Mouse (Mus musculus): Measurements from ENCODE around the gene Tmeff2. TPM values are rescaled to one million over a fixed set of nuclear protein-coding genes. Genes with fewer than 3 reads are reported as not detected.
"Not testable (repeated sequence)": the region's sequence is repeated elsewhere in the genome, so short reads cannot be mapped to it uniquely, and the experiment has no call there.

Gene Tmeff2
- under 1 TPM; 0.36 to 0.41 TPM for total RNA-seq (2021)

DNA sequence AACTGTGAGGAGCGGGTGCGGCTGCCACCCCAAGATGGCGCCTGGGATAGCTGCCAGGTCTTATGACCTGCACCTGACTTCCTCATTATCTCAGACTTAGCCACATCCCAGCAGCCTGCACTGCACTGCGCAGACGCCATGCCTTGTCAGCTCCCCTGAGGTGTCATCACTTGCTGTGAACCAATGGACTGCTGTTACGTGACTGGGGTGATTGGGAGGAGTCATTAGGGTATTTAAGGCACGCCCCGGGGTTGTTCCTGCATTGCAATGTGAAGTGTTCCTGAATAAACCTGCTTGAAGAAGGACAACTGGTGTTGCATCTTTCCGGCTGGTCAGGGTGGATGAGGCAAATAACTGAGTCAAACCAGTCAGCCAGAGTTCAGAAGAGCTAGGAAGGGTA lies at the start of gene Tmeff2:
Gene Tmeff2, plus strand, starts transcription at position 262 of the 400 bp plus-strand sequence.
- not testable (repeated sequence) for DNase-seq

DNA sequence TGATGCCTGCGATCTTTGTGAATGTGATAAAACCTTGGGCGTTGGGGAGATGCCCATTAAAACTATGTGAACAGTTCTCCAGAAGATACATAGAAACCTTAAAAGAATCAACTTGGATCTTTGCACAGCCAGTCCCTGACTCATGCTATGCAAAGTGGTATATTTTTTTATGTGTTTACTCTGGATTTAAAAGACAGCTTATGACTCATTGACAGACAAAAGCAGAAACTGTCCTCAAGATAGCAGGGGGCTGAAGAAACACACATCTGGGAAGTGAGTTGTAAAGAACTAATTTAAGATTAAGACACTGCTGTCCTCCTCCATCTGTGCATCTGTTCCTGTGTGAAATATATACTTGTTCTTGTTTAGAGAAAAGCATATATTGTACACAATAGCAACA lies 38.9 kb upstream of the Tmeff2 start:
- DNase-seq = no peak

DNA sequence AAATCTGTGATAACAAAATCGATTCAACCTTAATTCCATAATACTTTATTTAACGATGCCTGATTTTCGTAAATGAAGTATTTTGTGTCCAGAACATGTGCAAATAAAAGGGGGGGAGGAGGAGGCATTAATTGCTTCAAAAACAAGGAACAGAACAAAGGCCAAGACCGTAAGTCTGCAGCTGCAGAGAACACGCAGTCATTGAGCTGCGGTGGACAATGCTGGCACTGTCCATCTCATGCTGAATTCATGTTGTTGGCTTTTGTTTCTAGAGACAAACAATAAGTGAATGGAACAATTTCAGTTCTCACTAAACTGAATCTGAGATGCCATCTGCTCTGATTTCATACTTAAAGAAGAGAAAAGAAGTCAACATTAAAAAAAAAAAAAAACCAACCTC lies 2.8 kb upstream of the Tmeff2 start:
- no peak for DNase-seq

DNA sequence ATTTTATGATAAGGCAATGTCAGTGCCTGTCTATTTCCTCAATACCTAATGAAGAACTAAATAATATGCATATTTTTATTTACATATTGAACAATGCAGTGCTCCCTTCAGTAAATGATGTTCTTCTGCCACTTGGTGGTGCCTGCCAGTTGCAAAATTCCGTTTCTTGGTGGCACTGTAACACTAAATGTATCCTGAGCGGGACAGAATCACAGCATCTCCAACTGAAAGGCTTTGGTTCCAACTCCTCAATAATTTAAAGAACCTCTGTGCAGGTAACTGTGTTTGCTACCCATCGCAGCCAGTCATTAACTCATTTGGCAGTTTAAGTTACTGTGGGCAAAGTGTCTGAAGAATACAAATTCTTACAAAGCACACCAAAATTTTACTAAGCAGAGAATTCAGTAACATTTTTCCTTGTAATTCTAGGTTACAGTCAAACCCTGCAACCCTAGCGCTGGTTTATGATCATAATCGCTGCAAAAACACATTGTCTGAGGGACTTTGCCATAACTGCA lies 24.4 kb downstream of the Tmeff2 start:
- DNase-seq = no peak

DNA sequence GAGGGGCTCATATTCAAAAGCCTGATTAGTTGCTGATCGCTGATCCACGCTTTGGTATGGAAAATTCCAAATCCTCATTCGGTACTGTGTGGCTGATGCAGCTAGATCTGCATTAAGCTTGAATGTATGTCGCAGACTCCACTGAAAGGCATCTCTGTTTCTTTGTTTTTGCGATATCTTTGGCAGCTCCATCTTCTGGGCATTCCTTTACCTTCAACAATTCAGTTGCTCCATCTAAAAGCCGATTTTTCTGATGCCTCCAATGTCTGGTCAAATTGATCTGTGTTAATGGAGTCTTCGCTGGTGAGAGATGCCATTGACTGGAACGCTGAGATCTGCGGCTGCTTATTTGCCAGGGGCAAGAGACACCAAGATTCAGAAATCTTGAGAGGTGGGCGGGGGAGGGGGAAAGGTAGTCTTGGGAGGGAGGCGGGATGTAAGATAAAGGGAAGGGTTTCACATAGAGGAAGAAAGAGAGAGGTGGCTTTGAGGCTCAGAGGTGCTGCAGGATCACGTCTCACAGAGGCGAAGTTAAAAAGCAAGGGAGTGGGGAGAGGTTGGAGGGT lies 25.0 kb downstream of the Tmeff2 start:
- DNase-seq = no peak

DNA sequence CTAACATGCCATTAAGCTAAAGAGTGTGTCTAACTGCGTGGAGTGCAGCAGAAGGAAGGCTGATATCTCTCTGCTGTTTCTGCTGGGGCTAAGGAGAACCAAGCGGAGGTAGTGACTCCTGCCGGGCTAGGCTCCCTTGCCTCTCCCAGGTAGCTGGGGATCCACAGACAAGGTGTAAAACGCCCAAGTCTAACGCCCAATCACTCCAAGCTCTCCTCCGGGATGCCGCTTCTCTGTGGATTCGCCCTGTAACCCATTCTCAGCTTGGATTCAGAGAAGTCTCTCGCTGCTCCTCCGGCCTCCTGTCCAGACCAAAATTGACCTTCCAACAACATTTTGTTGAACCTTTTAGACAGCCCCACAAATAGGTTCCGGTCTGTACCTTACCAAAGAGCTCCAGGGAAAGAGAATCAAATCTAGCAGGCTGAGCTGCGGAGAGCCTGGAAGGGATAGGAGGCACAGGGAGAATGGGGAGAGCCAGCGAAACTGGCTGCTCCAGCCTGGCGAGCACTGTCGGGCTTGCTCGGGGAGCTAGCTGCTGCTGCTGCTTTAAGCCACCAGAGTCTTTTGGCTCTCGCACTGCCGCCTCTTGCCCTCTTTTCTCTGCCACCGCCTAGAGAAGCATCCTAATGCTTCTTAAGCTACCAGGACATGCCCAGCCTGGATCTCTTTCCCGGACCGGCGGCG lies 26.1 kb downstream of the Tmeff2 start:
- DNase-seq = peak; percentile 17

DNA sequence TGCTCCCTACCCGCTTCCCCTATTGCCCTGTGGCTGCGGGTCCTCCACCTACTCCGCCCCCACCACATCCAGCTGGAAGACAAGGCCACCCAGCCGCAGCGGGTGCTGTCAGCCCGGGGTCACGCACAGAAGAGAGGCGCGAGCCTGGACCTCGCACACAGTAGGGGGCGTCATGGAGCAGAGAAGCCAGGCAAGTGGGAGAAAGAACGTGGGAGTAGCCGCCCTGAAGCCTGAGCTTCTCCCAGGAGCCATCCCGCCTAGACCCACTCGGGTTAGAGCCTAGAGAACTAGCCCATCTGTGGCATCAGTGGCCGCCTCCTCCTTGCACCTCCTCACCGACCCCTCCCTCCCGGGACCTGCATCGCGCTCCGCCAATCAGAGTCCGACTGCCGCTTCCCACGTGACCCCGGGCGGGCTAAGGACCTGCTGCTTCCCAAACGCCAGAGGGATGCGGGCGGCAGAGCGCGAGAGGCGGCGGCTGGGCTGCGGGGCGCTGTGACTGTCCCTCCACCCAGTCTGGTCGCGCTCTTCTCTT lies 26.7 kb downstream of the Tmeff2 start:
- DNase-seq = peak; percentile 82

DNA sequence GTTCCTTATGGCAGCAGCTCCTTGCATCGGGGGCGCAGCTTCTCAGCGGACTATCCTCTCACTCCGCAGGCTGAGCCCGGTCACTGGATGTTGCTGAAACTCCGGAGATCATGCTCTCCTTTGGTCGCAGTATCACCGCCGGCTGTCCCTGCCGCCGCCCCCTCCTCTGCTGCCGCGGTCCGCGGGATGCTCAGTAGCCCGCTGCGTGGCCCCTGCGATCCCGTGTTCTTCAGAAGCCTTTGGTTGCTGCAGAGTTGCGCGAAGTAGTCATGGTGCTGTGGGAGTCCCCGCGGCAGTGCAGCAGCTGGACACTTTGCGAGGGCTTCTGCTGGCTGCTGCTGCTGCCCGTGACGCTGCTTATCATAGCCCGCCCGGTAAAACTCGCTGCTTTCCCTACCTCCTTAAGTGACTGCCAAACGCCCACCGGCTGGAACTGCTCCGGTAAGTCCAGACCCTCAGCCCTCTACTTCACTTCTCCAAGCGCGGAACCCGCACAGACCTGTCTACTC lies 27.3 kb downstream of the Tmeff2 start:
- no peak for DNase-seq

DNA sequence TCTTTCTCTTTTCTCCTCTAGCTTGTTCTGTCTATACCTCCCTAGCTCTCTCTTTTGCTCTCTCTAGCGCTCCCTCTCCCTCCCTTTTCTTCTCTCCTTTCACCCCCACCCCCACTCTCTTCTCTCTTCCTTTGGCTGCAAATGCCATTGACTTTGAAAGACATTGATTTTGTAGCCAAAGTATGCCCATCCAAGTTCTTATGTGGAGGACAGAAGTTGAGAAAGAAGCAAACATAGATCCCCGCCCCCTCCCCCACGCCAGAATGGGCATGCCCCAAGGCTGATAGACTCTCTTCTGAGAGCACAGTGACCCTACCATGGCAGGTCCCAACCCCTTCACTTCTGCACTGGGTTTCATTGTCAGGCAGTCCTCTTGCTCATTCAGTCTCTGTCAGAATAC lies 28.3 kb downstream of the Tmeff2 start:
- no peak for DNase-seq

DNA sequence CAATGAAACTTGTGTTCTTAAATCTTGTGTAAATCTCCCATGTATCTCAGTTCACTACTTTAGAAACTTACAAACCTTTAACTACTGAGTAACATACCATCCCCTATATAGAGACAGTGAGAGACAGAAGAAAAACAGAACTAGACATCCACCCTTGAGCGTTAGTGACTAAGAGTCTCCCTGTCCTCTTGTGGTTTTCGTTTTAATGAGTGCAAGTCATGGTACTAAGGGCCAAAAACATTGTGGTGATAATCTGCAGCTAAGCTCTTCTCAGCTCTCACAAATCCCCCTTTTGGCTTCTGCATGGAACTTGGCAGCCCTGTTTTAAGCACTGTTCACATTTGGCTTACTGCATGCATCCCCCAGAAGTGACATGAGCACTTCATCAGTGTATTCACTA lies 34.6 kb downstream of the Tmeff2 start:
- DNase-seq = no peak

DNA sequence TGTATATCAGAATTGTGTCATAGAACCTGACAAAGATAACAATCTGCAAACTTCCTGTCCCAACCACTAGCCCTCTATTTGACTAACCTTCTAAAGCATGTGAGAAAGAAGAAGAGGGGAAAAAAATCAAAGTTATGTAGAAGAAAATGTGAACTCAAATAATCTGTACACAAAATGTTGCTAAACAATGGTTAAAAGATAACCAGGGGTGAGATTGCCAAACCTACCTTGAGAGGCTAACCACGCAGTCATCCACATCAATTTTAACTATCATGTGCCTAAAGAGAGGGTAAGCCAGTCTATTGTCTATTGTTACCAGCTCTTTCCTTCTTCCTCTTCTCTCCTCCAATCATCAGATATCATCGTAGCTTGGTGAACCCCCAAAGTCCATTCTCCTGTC lies 35.0 kb downstream of the Tmeff2 start:
- no peak for DNase-seq

DNA sequence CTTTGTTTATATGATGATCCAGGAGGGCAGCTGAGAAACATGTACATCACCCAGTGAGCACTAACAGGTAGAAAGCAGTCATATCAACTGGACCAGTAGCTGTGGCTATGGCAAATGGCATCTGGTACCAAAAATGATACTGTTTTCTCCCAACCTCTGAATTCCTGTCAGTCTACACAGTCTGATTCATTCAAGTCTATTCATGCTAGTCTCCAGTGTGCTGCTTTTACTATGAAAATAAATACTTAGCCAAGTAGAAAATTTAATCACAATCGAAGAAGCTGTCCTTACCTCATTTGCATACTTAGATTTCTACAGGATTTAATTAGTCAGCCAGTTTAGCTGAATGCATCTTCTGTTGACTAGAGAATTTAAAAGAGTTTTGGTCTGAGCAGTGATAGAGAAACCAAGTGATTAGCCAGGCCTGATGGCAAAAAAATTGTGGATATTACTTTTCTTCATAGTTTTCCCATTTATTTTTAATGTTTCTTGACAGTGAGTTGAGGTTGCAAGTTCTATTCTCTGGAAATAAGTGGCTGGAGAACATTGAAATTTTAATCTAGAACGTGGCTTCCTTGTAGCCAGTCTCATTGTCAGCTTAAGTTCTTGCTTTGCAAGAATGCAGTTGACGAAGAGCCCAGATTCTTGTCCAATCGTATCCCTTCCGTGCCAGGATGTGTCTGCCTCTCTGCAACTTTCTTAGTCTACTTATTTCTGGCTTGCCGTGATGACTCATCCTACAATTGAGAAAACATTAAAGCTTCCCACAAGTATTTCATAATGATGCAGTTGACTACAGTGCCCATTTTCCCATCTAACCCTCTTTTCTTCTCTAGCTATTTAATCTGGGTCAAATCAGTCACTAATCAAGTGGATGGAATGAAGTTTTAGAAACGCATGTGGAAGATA lies 39.9 kb downstream of the Tmeff2 start:
- DNase-seq = no peak

DNA sequence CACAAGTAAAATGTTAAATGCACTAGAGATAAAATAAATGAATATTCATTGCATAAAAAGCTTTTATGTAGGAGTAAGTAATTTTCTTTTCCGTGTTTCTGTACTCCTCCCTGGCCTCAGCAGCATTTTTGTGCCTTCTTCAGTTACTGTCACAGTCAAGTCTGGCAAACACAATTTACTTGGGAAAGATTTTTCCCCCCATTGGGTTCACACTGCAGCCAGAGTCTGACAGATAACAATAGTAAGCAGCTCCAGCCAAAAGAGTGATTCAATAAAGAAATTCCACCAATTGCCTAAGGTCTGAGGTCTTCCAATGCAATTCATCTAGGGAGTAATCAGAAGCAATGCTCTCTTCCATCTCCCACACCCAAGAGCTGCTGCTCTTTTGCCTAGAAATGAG lies 48.1 kb downstream of the Tmeff2 start:
- DNase-seq = no peak

DNA sequence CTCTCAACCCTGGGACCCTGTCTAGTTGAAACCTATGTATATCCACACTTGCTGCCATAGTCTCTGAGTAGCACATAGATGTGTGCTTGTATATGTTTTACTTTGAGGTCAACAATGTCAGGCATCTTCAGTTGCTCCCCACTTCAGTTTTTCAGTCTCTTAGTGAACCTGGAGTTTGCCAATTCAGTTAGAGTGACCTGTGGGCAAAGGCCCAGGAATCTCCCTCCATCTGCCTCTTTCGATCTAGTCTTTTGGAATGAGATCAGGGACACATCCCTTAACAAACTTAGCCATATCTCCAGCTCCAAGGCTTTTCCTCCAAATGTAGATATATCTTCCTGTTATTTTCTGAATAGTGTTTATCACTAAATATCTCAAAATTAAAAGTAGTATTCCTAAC lies 58.4 kb downstream of the Tmeff2 start:
- no peak for DNase-seq

DNA sequence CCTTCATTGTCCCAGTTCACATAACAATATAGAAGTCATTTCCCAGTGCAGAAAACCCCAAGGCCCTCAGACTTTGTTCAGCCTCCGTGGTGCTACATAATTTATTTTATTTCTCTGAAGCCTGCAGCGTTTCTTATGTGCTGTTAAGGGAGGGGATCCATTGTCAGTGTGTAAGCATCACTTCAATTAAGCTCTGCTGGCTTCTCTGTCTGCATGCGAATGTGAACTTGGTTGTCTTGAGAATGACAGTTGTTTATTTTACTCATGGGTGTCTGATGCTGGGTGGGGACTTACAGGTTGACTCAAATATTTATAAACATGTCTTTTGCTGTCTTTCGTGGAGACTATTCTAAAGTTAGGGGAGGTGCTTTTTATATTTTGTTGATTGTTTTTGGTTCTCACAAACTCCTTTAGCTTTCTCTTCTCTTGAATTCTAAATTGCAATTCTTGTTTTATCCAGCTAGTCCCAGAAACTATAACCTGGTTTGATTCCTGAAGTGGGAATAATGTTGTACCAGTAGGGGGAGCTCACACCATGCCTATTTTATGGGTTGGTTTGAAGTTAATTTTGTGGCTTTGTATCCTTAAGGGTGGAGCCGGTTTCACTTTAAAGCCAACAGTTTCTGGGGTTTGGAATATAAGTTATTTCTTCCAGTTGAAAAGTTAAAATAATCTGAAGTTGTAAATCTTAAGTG lies 61.7 kb downstream of the Tmeff2 start:
- DNase-seq = peak; percentile 72

DNA sequence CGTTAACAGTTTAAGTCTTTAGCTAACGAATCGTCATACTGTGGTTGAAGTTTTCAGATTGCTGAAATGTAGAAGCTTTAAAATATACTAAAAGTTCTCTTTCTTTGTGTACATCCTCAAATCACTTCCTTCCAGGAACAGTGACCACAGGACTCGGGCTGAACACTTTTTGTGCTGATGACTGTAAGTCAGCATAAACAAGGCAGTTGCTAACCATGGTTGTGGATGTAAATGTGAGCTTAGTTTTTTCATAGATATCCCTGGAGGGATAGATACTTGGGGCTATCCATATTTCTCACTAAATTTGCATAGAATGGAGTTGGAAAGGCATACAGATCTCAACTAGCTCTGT lies 62.2 kb downstream of the Tmeff2 start:
- peak; percentile 4 for DNase-seq

DNA sequence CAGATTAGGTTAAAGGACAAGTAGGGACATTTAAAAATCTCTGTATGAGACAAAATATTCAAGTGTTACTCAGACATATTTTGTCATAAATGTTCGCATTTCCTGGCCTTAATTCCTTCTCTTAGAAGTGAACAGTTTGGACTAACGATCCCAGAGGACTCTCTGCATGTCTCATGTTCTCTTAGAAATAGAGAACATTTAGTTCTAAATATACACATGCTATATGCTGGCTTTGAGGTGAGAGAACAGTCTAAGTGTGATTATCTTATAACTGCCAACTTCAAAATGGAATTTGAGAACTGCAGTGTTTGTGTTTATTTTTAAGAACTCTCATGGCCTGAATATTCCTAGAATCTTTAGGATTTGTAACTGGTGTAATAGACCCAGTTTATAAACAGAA lies 69.2 kb downstream of the Tmeff2 start:
- DNase-seq = no peak

DNA sequence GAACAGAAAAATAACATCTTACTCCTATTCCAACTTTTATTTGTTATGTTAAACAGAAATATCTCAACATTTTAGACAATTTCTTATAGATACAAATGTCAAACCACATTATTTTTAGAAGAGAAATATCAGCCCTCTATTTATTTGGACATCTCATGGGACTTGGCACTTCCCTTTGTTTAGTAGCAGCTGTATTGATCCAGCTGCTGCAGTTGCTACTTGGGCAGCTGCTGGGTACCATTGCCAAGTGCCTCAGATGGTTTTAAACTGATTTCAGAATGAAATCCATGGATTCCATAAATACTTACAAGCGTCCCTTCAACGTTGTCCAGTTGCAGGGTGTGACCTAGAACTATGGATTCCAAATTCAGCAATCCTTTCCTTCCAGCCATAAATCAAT lies 70.4 kb downstream of the Tmeff2 start:
- DNase-seq = no peak

DNA sequence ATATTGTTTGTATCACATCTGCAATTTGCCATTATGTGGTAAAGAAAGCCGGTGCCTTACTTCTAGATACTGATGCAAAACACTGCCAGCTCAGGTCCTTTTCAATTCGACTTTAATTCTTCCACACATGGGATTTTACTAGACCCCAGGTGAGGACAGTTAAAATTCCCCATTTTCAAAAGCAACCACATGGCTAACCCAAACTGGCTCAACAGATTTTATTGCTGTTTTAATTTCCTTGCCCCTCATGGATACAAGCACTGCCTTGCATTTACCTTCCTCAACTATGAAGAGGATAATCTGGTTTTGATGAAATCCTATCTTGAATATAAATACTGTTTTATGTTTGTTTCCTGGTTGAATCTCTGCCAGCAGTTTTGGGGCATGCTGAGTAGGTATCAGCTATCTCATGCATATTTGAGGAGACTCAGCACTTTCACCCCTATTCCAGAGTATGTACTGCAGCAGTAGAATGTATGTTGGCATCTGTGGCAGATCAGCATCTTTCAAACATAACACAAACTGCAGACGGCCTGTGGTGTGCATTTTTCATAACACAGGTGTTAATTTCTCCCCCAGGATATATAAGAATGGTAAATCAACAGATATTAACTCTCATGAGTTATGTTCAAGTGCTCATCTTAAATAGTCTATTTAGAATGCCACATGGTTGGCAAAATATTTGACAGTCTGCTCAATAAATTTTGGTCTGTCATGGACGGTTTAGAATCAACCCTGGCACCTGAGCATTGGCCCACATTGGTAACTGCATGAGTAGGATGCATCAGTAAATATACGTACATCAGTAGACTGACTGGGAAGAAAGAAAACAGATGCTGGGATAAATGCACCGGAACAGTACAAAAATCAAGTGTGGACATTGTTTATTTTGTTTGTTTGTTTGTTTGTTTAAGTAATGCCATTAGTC lies 72.3 kb downstream of the Tmeff2 start:
- DNase-seq = no peak

DNA sequence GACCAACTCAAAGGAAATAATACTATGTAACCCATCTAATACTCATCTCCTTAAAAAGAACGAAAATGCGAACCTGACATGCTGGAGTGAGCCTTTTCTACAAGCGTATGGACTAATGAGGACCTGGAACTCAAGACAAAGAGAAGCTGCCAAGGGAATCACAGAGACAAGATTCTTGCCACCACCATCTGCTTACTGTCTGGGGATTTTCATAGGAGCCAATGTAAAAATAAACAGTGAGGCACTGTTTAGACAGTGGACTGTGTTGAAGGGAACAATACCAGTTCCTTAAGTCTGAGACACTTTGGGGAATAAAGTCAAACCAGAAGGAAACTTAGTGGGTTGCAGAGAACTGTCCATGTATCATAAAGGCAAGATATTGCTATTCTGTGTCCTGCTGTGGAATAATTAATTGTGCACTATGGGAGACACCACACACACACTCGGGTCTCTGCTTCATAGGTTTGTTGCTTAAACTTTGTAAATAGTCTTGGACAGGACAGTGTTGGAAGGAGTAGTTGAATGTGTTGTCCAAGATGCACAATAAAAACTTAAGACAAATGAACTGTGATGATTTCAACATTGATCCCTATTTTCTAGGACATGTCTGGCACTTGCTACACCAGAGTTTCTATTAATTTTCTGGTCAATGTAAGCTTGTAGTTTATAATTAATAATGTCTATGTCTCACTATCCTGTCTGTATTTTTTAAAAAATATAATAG lies 79.1 kb downstream of the Tmeff2 start:
- no peak for DNase-seq

DNA sequence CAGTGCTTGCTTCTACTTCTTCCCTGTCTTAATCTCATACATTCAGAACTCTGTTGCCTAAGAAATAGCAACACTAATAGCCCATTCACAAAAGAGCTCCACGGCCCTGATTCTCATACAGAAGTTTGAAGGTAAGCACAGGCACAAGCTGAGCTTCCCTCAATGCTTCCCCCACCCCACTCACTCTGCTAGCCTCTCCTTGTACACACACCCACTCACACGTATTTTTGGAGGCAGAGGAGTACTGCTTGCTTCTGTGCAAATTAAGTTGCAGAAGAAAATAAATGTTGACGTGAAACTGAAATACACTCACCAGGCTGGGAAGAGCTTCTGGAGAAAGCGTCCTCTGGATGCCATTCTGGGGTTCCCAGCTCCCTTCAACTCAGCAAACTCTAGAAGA lies 80.1 kb downstream of the Tmeff2 start:
- DNase-seq = no peak

All from heart, postnatal 4 days (tissue).